Mouse (Mus musculus): ENCODE data around the gene Dpm1. TPM values are rescaled to one million over a fixed set of nuclear protein-coding genes. Genes with fewer than 3 reads are reported as not detected.

Gene Dpm1
- polyA plus RNA-seq, 1 experiment, result 155 TPM

- TF ChIP-seq GATA1 (IDR thresholded peaks at IDR 0.05; ENCODE audit: borderline replicate concordance, low read length) (no peak), FLI1 (IDR thresholded peaks at IDR 0.05; ENCODE audit: low read length) (no peak)
- Histone ChIP-seq H3K9me3 (no peaks in the 10 kb centered on the region), H3K27me3 (replicated peaks) (no peaks in the 10 kb centered on the region), H3K4me1 (peaks cover 71% of the 10 kb centered on the region), H3K4me3 (replicated peaks) (peak overlapping the region; percentile 99), H3K36me3 (replicated peaks; ENCODE audit: low read length) (peaks cover 59% of the 10 kb centered on the region)
Measured at GRCm38 (mm10) chr2:168204476-168204999, 25.9 kb downstream of the Dpm1 start.

- peaks cover 78% of the 10 kb centered on the region for H3K36me3 ChIP-seq (replicated peaks; ENCODE audit: low read length)
- H3K4me1 ChIP-seq, result peaks cover 86% of the 10 kb centered on the region
- H3K27me3 ChIP-seq (replicated peaks), result no peaks in the 10 kb centered on the region
- no peak overlapping the region for H3K4me3 ChIP-seq (replicated peaks)
- TF ChIP-seq FLI1 (IDR thresholded peaks at IDR 0.05; ENCODE audit: low read length) (no peak), GATA1 (IDR thresholded peaks at IDR 0.05; ENCODE audit: borderline replicate concordance, low read length) (no peak)
- H3K9me3 ChIP-seq, result no peaks in the 10 kb centered on the region
Measured at GRCm38 (mm10) chr2:168200014-168200691, 30.2 kb downstream of the Dpm1 start.

GRCm38 (mm10) chr2:168199476-168199875, 30.9 kb downstream of the Dpm1 start:
- H3K4me1 ChIP-seq, result peaks cover 86% of the 10 kb centered on the region

GRCm38 (mm10) chr2:168198421-168198820, 32.0 kb downstream of the Dpm1 start:
- Histone ChIP-seq H3K27me3 (replicated peaks) (no peaks in the 10 kb centered on the region), H3K4me3 (replicated peaks) (no peak overlapping the region), H3K36me3 (replicated peaks; ENCODE audit: low read length) (peaks cover 78% of the 10 kb centered on the region), H3K9me3 (no peaks in the 10 kb centered on the region), H3K4me1 (peaks cover 86% of the 10 kb centered on the region)
- TF ChIP-seq GATA1 (IDR thresholded peaks at IDR 0.05; ENCODE audit: borderline replicate concordance, low read length), result no peak
- TF ChIP-seq FLI1 (IDR thresholded peaks at IDR 0.05; ENCODE audit: low read length), result no peak

More at GRCm38 (mm10) chr2:168199476-168199875, 30.9 kb downstream of the Dpm1 start:
- Histone ChIP-seq H3K9me3 (no peaks in the 10 kb centered on the region), H3K36me3 (replicated peaks; ENCODE audit: low read length) (peaks cover 78% of the 10 kb centered on the region), H3K4me3 (replicated peaks) (no peak overlapping the region), H3K27me3 (replicated peaks) (no peaks in the 10 kb centered on the region)
- no peak for TF ChIP-seq FLI1 (IDR thresholded peaks at IDR 0.05; ENCODE audit: low read length)
- no peak for TF ChIP-seq GATA1 (IDR thresholded peaks at IDR 0.05; ENCODE audit: borderline replicate concordance, low read length)

GRCm38 (mm10) chr2:168195721-168196120, 34.7 kb downstream of the Dpm1 start:
- Histone ChIP-seq H3K4me3 (replicated peaks) (no peak overlapping the region), H3K36me3 (replicated peaks; ENCODE audit: low read length) (peaks cover 86% of the 10 kb centered on the region), H3K27me3 (replicated peaks) (no peaks in the 10 kb centered on the region), H3K4me1 (peaks cover 95% of the 10 kb centered on the region), H3K9me3 (no peaks in the 10 kb centered on the region)
- TF ChIP-seq GATA1 (IDR thresholded peaks at IDR 0.05; ENCODE audit: borderline replicate concordance, low read length) (no peak), FLI1 (IDR thresholded peaks at IDR 0.05; ENCODE audit: low read length) (no peak)

GRCm38 (mm10) chr2:168193685-168194084, 36.7 kb downstream of the Dpm1 start:
- peaks cover 94% of the 10 kb centered on the region for H3K36me3 ChIP-seq (replicated peaks; ENCODE audit: low read length)
- H3K4me3 ChIP-seq (replicated peaks), result no peak overlapping the region
- H3K9me3 ChIP-seq, result no peaks in the 10 kb centered on the region
- peaks cover 91% of the 10 kb centered on the region for H3K4me1 ChIP-seq
- no peak for TF ChIP-seq FLI1 (IDR thresholded peaks at IDR 0.05; ENCODE audit: low read length)
- no peak for TF ChIP-seq GATA1 (IDR thresholded peaks at IDR 0.05; ENCODE audit: borderline replicate concordance, low read length)
- H3K27me3 ChIP-seq (replicated peaks), result no peaks in the 10 kb centered on the region

GRCm38 (mm10) chr2:168191856-168192255, 38.5 kb downstream of the Dpm1 start:
- peaks cover 80% of the 10 kb centered on the region for H3K4me1 ChIP-seq
- peaks cover 96% of the 10 kb centered on the region for H3K36me3 ChIP-seq (replicated peaks; ENCODE audit: low read length)

GRCm38 (mm10) chr2:168175946-168176345, 54.4 kb downstream of the Dpm1 start:
- Histone ChIP-seq H3K36me3 (replicated peaks; ENCODE audit: low read length) (peaks cover 79% of the 10 kb centered on the region), H3K9me3 (no peaks in the 10 kb centered on the region), H3K4me1 (no peaks in the 10 kb centered on the region; the same call in 1 of the 2 replicates), H3K4me3 (replicated peaks) (no peak overlapping the region), H3K27me3 (replicated peaks) (no peaks in the 10 kb centered on the region)
- TF ChIP-seq FLI1 (IDR thresholded peaks at IDR 0.05; ENCODE audit: low read length) (no peak), GATA1 (IDR thresholded peaks at IDR 0.05; ENCODE audit: borderline replicate concordance, low read length) (no peak)

More at GRCm38 (mm10) chr2:168191856-168192255, 38.5 kb downstream of the Dpm1 start:
- TF ChIP-seq GATA1 (IDR thresholded peaks at IDR 0.05; ENCODE audit: borderline replicate concordance, low read length) (no peak), FLI1 (IDR thresholded peaks at IDR 0.05; ENCODE audit: low read length) (no peak)
- no peaks in the 10 kb centered on the region for H3K27me3 ChIP-seq (replicated peaks)
- H3K9me3 ChIP-seq, result no peaks in the 10 kb centered on the region
- H3K4me3 ChIP-seq (replicated peaks), result no peak overlapping the region

GRCm38 (mm10) chr2:168170167-168170685, 60.2 kb downstream of the Dpm1 start:
- Histone ChIP-seq H3K4me1 (peaks cover 33% of the 10 kb centered on the region), H3K36me3 (replicated peaks; ENCODE audit: low read length) (peaks cover 26% of the 10 kb centered on the region), H3K9me3 (no peaks in the 10 kb centered on the region), H3K27me3 (replicated peaks) (peaks cover 13% of the 10 kb centered on the region), H3K4me3 (replicated peaks) (peak overlapping the region; percentile 81)
- TF ChIP-seq GATA1 (IDR thresholded peaks at IDR 0.05; ENCODE audit: borderline replicate concordance, low read length), result no peak
- no peak for TF ChIP-seq FLI1 (IDR thresholded peaks at IDR 0.05; ENCODE audit: low read length)

- peak overlapping the region; percentile 81 for H3K4me3 ChIP-seq (replicated peaks)
- H3K4me1 ChIP-seq, result peaks cover 33% of the 10 kb centered on the region
- no peaks in the 10 kb centered on the region for H3K9me3 ChIP-seq
- TF ChIP-seq GATA1 (IDR thresholded peaks at IDR 0.05; ENCODE audit: borderline replicate concordance, low read length), result no peak
- TF ChIP-seq FLI1 (IDR thresholded peaks at IDR 0.05; ENCODE audit: low read length), result no peak
- peaks cover 22% of the 10 kb centered on the region for H3K36me3 ChIP-seq (replicated peaks; ENCODE audit: low read length)
- H3K27me3 ChIP-seq (replicated peaks), result peaks cover 18% of the 10 kb centered on the region
Measured at GRCm38 (mm10) chr2:168169800-168170113, 60.6 kb downstream of the Dpm1 start.

Measured in megakaryocyte, embryonic 14.5 days (primary cell).